25 mouse cellular contexts compared by ENCODE assay signal in the genomic region with DNA sequence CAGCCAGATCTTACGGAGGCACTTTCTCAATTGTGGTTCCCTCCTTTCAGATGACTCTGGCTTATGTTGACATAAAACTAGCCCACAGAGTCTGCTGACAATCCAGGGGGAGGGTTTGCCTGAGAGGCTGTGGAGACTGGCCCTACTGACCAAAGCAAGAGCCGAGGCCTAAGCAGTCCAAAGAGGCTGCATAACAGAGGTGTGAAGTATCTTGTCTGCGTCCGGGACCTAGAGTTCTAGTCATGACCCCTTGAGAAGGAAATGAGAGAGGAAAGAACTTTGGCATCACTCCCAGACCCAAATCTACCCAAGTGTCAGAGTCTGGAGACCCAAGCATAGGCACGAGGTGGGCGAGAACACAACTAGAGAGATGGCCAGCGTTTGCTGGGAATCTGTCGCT. TPM values are rescaled to one million over a fixed set of nuclear protein-coding genes. Genes with fewer than 3 reads are reported as not detected.
"Had no signal": no experiment of that assay in that cellular context is flagged by ENCODE, and none has a peak within 500 bp of the region (broad histone marks: within the 10 kb centered on the region; RNA-seq: fewer than 3 reads in every experiment).

No protein-coding gene starts in this region.

- DNase-seq: gastrocnemius, postnatal 14 days; gastrocnemius, postnatal 36 days; heart, adult 11 months; heart, adult 2 months; heart, postnatal 10 days; heart, postnatal 4 days; kidney, adult 18-20 months; kidney, adult 8-10 months; kidney, postnatal 14 days; kidney, postnatal 36 days; layer of hippocampus, adult 9-11 months; layer of hippocampus, postnatal 36 days; left cerebral cortex, postnatal 4 days had no signal

- ATAC-seq: hindbrain, embryonic 16.5 days; inflammation-experienced regulatory T-cells, adult 6 months; intestine, embryonic 15.5 days; intestine, postnatal 0 days; liver, embryonic 12.5 days had no signal

RNA-seq across cellular contexts. Expression of a gene that starts 17.1 kb away (rescaled TPM):
- total RNA-seq: gastrocnemius, adult 18-20 months; gastrocnemius, adult 8-10 months; gastrocnemius, postnatal 14 days; gastrocnemius, postnatal 36 days; liver, adult 2 months had no signal
- polyA plus RNA-seq: hindbrain, embryonic 10.5 days; hindbrain, embryonic 12.5 days; hindbrain, embryonic 14.5 days; inflammation-experienced regulatory T-cells, adult 6 months; limb, embryonic 11.5 days; liver, adult 2 months had no signal

RNA-seq across cellular contexts. Expression of a gene that starts 23.6 kb away (rescaled TPM):
- total RNA-seq: gastrocnemius, adult 18-20 months; gastrocnemius, adult 8-10 months; liver, adult 2 months had no signal
